Mouse (Mus musculus) testis, postnatal 10 days (tissue): ENCODE results near the gene Phf2.

Source experiments
- DNase-seq: peaks from one replicate; pipeline ENCODE4 v3.0.0; 2021; ENCODE audit warnings: low spot score

The Phf2 gene

GRCm38 (mm10) chr13:48870771-48871731 lies at the start of gene Phf2:
Gene Phf2, minus strand, starts transcription at chr13:48871119.
- peak; percentile 66 for DNase-seq

GRCm38 (mm10) chr13:48919756-48920415 lies 49.0 kb upstream of the Phf2 start:
- DNase-seq: no peak

- DNase-seq: no peak
Measured at GRCm38 (mm10) chr13:48917113-48917599, 46.2 kb upstream of the Phf2 start.

- peak; percentile 60 for DNase-seq
Measured at GRCm38 (mm10) chr13:48913680-48914079, 42.8 kb upstream of the Phf2 start.

- no peak for DNase-seq
Measured at GRCm38 (mm10) chr13:48913141-48913540, 42.2 kb upstream of the Phf2 start.

GRCm38 (mm10) chr13:48911426-48911825 lies 40.5 kb upstream of the Phf2 start:
- DNase-seq: no peak

GRCm38 (mm10) chr13:48905458-48905857 lies 34.5 kb upstream of the Phf2 start:
- DNase-seq: no peak

GRCm38 (mm10) chr13:48895376-48895775 lies 24.5 kb upstream of the Phf2 start:
- peak; percentile 31 for DNase-seq

- peak; percentile 15 for DNase-seq
Measured at GRCm38 (mm10) chr13:48890260-48890960, 19.5 kb upstream of the Phf2 start.

GRCm38 (mm10) chr13:48878534-48878933 lies 7.6 kb upstream of the Phf2 start:
- peak; percentile 99 for DNase-seq

- no peak for DNase-seq
Measured at GRCm38 (mm10) chr13:48877805-48878204, 6.9 kb upstream of the Phf2 start.

GRCm38 (mm10) chr13:48872726-48873125 lies 1.8 kb upstream of the Phf2 start:
- no peak for DNase-seq

GRCm38 (mm10) chr13:48871887-48872606 lies 1.1 kb upstream of the Phf2 start:
- no peak for DNase-seq

GRCm38 (mm10) chr13:48869950-48870770 lies 759 bp downstream of the Phf2 start:
- peak; percentile 72 for DNase-seq

- DNase-seq: no peak
Measured at GRCm38 (mm10) chr13:48869600-48869949, 1.3 kb downstream of the Phf2 start.

- DNase-seq: no peak
Measured at GRCm38 (mm10) chr13:48869088-48869487, 1.8 kb downstream of the Phf2 start.

GRCm38 (mm10) chr13:48864673-48865356 lies 6.1 kb downstream of the Phf2 start:
- no peak for DNase-seq

GRCm38 (mm10) chr13:48863556-48863955 lies 7.4 kb downstream of the Phf2 start:
- no peak for DNase-seq

- DNase-seq: no peak
Measured at GRCm38 (mm10) chr13:48861913-48862312, 9.0 kb downstream of the Phf2 start.

- no peak for DNase-seq
Measured at GRCm38 (mm10) chr13:48858779-48859178, 12.1 kb downstream of the Phf2 start.
